Mouse (Mus musculus) forebrain, embryonic 16.5 days (tissue): ENCODE measurements around the gene BC025920. TPM values are rescaled to one million over a fixed set of nuclear protein-coding genes. Genes with fewer than 3 reads are reported as not detected.

Experiments used
- ATAC-seq: fragments of 200-750 bp; cut with Nextera tagmentation; 2 replicates; pipeline ENCODE4 v1.8.0; 2017; ENCODE audit warnings: mild to moderate bottlenecking, moderate library complexity
- H3K27ac ChIP-seq: fragments of 300-500 bp; sonication (generic); 2 replicates; pipeline ENCODE4 v1.5.1; 2014; ENCODE audit warnings: low read length, control low read depth
- H3K27me3 ChIP-seq: fragments of 300-500 bp; sonication (generic); replicated peaks from 2 replicates; pipeline ENCODE4 v1.6.1; 2014; ENCODE audit warnings: low read length; ENCODE audit not compliant: control insufficient read depth, insufficient read depth
- H3K36me3 ChIP-seq: fragments of 300-500 bp; sonication (generic); 2 replicates; pipeline ENCODE4 v1.6.1; 2014; ENCODE audit not compliant: control insufficient read depth, insufficient read depth
- H3K4me1 ChIP-seq: fragments of 300-500 bp; sonication (generic); replicated peaks from 2 replicates; pipeline ENCODE4 v1.6.1; 2014; ENCODE audit warnings: low read length; ENCODE audit not compliant: control insufficient read depth, insufficient read depth
- H3K4me2 ChIP-seq: fragments of 300-500 bp; sonication (generic); 2 replicates; pipeline ENCODE4 v1.6.1; 2014; ENCODE audit warnings: mild to moderate bottlenecking, low read length, control low read depth
- H3K4me3 ChIP-seq: fragments of 300-500 bp; sonication (generic); replicated peaks from 2 replicates; pipeline ENCODE4 v1.5.1; 2014; ENCODE audit warnings: mild to moderate bottlenecking, low read length, control low read depth
- H3K9ac ChIP-seq: fragments of 300-500 bp; sonication (generic); replicated peaks from 2 replicates; pipeline ENCODE4 v1.6.1; 2014; ENCODE audit warnings: low read depth, low read length, control low read depth
- H3K9me3 ChIP-seq: fragments of 300-500 bp; sonication (generic); 2 replicates; pipeline ENCODE4 v1.6.1; 2016; ENCODE audit warnings: low read length; ENCODE audit not compliant: control insufficient read depth
- WGBS: fragments of 180-500 bp; shearing (Covaris S2); extraction: QIAGEN DNeasy Blood & Tissue Kit; methylation state at CpG from one replicate; pipeline ENCODE4 v1.1.7; 2014; 5-methylcytosine and 5-hydroxymethylcytosine counted together
- polyA plus RNA-seq: library from polyadenylated mRNA; unstranded; fragments of >200 nt; fragmentation: Nextera tagmentation; extraction: Ambion mirVana; gene quantifications from 2 replicates; pipeline ENCODE4 v1.2.1, GENCODE M21; 2015

The BC025920 gene
- polyA plus RNA-seq: 2.7 and 3.4 TPM in 2 replicates

GRCm38 (mm10) chr10:81605974-81606751 lies at the start of gene BC025920:
Gene BC025920, plus strand, starts transcription at chr10:81606270.
- Histone ChIP-seq H3K4me2 (peak within 1 kb of the TSS; percentile 99), H3K4me3 (peak within 1 kb of the TSS; percentile 67), H3K9ac (peak within 1 kb of the TSS; percentile 71), H3K9me3 (no peaks in the 10 kb centered on the region), H3K27ac (peak within 1 kb of the TSS; percentile 93), H3K27me3 (peaks cover 3% of the 10 kb centered on the region; the same call in 1 of the 2 replicates), H3K36me3 (no peaks in the 10 kb centered on the region; the same call in 1 of the 2 replicates), H3K4me1 (peaks cover 26% of the 10 kb centered on the region)
- ATAC-seq: peak; percentile 89
- under 1% methylated on average over 39 of the region's 39 CpGs for WGBS

- 73% methylated on average over 3 of the region's 3 CpGs for WGBS
- Histone ChIP-seq H3K9me3 (0 out of 2 replicates have a peak, but pooled peaks cover 3% of the 10 kb centered on the region), H3K27me3 (no peaks in the 10 kb centered on the region)
Observed at GRCm38 (mm10) chr10:81556282-81556681, 49.8 kb upstream of the BC025920 start.

GRCm38 (mm10) chr10:81557491-81557890 lies 48.6 kb upstream of the BC025920 start:
- peaks cover 28% of the 10 kb centered on the region for H3K4me1 ChIP-seq
- H3K9ac ChIP-seq: no peak overlapping the region
- H3K4me3 ChIP-seq: no peak overlapping the region
- H3K36me3 ChIP-seq: no peaks in the 10 kb centered on the region; the same call in 1 of the 2 replicates
- no peak overlapping the region for H3K27ac ChIP-seq
- no peak overlapping the region for H3K4me2 ChIP-seq
- no peak for ATAC-seq
- 0 out of 2 replicates have a peak, but pooled peaks cover 3% of the 10 kb centered on the region for H3K9me3 ChIP-seq
- no peaks in the 10 kb centered on the region for H3K27me3 ChIP-seq
- 68% methylated on average over 1 of the region's 1 CpGs for WGBS

More at GRCm38 (mm10) chr10:81556282-81556681, 49.8 kb upstream of the BC025920 start:
- no peak for ATAC-seq
- Histone ChIP-seq H3K27ac (no peak overlapping the region), H3K4me1 (peaks cover 17% of the 10 kb centered on the region), H3K36me3 (no peaks in the 10 kb centered on the region), H3K9ac (no peak overlapping the region), H3K4me2 (no peak overlapping the region), H3K4me3 (no peak overlapping the region)

- H3K4me1 ChIP-seq: peaks cover 42% of the 10 kb centered on the region
- no peaks in the 10 kb centered on the region for H3K27me3 ChIP-seq
- peak; percentile 77 for ATAC-seq
- peak within 1 kb of the TSS; percentile 89 for H3K4me2 ChIP-seq
- 2% methylated on average over 11 of the region's 53 CpGs for WGBS
- H3K27ac ChIP-seq: peak within 1 kb of the TSS; percentile 86
- H3K4me3 ChIP-seq: peak within 1 kb of the TSS; percentile 89
- peak within 1 kb of the TSS; percentile 99 for H3K9ac ChIP-seq
- H3K36me3 ChIP-seq: no peaks in the 10 kb centered on the region; the same call in 1 of the 2 replicates
- H3K9me3 ChIP-seq: no peaks in the 10 kb centered on the region
Observed at GRCm38 (mm10) chr10:81559163-81559626, 46.9 kb upstream of the BC025920 start, which contains the start of gene Aes. Gene Aes, plus strand, starts transcription at chr10:81559488.

- H3K4me2 ChIP-seq: peak overlapping the region; percentile 89
- peak overlapping the region; percentile 86 for H3K27ac ChIP-seq
- H3K27me3 ChIP-seq: no peaks in the 10 kb centered on the region
- no peaks in the 10 kb centered on the region for H3K9me3 ChIP-seq
- WGBS: 2% methylated on average over 27 of the region's 36 CpGs
- peaks cover 45% of the 10 kb centered on the region for H3K4me1 ChIP-seq
- ATAC-seq: peak; percentile 54
- peak overlapping the region; percentile 99 for H3K9ac ChIP-seq
- H3K36me3 ChIP-seq: peaks cover 3% of the 10 kb centered on the region
- H3K4me3 ChIP-seq: peak overlapping the region; percentile 89
Observed at GRCm38 (mm10) chr10:81559627-81560539, 46.2 kb upstream of the BC025920 start.

- Histone ChIP-seq H3K27ac (no peak overlapping the region; the same call in 1 of the 2 replicates), H3K36me3 (peaks cover 6% of the 10 kb centered on the region), H3K4me2 (peak overlapping the region; percentile 89), H3K4me3 (peak overlapping the region; percentile 89), H3K27me3 (no peaks in the 10 kb centered on the region; the same call in 1 of the 2 replicates), H3K9me3 (no peaks in the 10 kb centered on the region), H3K9ac (peak overlapping the region; percentile 99), H3K4me1 (peaks cover 45% of the 10 kb centered on the region)
- 35% methylated on average over 16 of the region's 16 CpGs for WGBS
- ATAC-seq: no peak
Observed at GRCm38 (mm10) chr10:81560719-81561459, 45.2 kb upstream of the BC025920 start.

GRCm38 (mm10) chr10:81562411-81562810 lies 43.7 kb upstream of the BC025920 start:
- ATAC-seq: no peak
- Histone ChIP-seq H3K4me3 (no peak overlapping the region), H3K27ac (no peak overlapping the region), H3K9ac (no peak overlapping the region), H3K9me3 (no peaks in the 10 kb centered on the region), H3K4me1 (peaks cover 45% of the 10 kb centered on the region), H3K4me2 (no peak overlapping the region), H3K36me3 (peaks cover 8% of the 10 kb centered on the region), H3K27me3 (peaks cover 6% of the 10 kb centered on the region)
- WGBS: 76% methylated on average over 6 of the region's 6 CpGs

GRCm38 (mm10) chr10:81563481-81563880 lies 42.6 kb upstream of the BC025920 start:
- Histone ChIP-seq H3K27me3 (peaks cover 8% of the 10 kb centered on the region), H3K4me1 (peaks cover 48% of the 10 kb centered on the region), H3K4me3 (no peak overlapping the region), H3K9me3 (no peaks in the 10 kb centered on the region), H3K27ac (no peak overlapping the region), H3K36me3 (peaks cover 8% of the 10 kb centered on the region), H3K9ac (no peak overlapping the region), H3K4me2 (no peak overlapping the region)
- ATAC-seq: no peak
- 53% methylated on average over 6 of the region's 6 CpGs for WGBS
